Mouse (Mus musculus) macrophage (primary cell): ENCODE data around the gene Kif1c. TPM values are rescaled to one million over a fixed set of nuclear protein-coding genes. Genes with fewer than 3 reads are reported as not detected.

Experiments used
- H3K27ac ChIP-seq: fragments of 350-480 bp; formaldehyde crosslinking; 2 replicates; pipeline ENCODE4 v1.9.0; 2021
- H3K36me3 ChIP-seq: fragments of 350-480 bp; formaldehyde crosslinking; 2 replicates; pipeline ENCODE4 v1.9.0; 2021; ENCODE audit errors: inconsistent target
- H3K4me3 ChIP-seq: fragments of 350-480 bp; formaldehyde crosslinking; 2 replicates; pipeline ENCODE4 v1.9.0; 2021; ENCODE audit errors: inconsistent target
- H3K79me2 ChIP-seq: fragments of 350-480 bp; formaldehyde crosslinking; 2 replicates; pipeline ENCODE4 v1.9.0; 2021; ENCODE audit errors: inconsistent target
- WGBS: methylation state at CpG from one replicate; pipeline ENCODE4 v1.1.7; 2026; ENCODE audit warnings: inconsistent platforms; ENCODE audit not compliant: missing documents; 5-methylcytosine and 5-hydroxymethylcytosine counted together
- polyA plus RNA-seq: library from polyadenylated mRNA; stranded (reverse); fragments of 250-400 nt; gene quantifications from 3 replicates; pipeline ENCODE4 v1.2.4, GENCODE M21; 2018; ENCODE audit warnings: inconsistent platforms

Gene Kif1c
- polyA plus RNA-seq, 1 experiment from 2014 or later: 60.6 TPM

- H3K36me3 ChIP-seq: peaks cover 48% of the 10 kb centered on the region
- no peaks in the 10 kb centered on the region; the same call in 1 of the 2 replicates for H3K79me2 ChIP-seq
- no peak overlapping the region for H3K4me3 ChIP-seq
- WGBS: 90% methylated on average over 2 of the region's 2 CpGs
- no peak overlapping the region for H3K27ac ChIP-seq
These were observed 26.2 kb downstream of the Kif1c start for GRCm38 (mm10) chr11:70726585-70726984.

DNA sequence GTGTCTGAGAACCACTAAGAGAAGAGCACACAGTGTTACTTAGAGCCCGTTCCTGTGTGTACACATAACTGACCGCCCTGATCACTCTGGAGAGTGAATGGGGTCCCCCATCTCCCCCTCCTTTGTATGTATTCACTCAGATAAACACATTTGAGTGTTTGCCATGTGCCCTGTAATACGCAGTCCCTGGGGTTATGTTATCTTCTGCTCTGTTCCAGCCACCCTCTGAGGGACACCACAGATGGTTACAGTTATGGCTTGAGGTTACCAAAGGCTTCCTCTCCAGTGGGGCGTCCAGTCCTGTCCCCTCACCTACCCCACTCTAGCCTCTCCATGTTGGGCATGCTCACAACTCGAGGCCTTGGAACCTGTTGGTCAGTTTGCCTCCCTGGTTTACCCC, 27.0 kb downstream of the Kif1c start:
- Histone ChIP-seq H3K27ac (no peak overlapping the region), H3K4me3 (no peak overlapping the region), H3K36me3 (peaks cover 48% of the 10 kb centered on the region), H3K79me2 (no peaks in the 10 kb centered on the region)
- WGBS: 86% methylated on average over 5 of the region's 5 CpGs

DNA sequence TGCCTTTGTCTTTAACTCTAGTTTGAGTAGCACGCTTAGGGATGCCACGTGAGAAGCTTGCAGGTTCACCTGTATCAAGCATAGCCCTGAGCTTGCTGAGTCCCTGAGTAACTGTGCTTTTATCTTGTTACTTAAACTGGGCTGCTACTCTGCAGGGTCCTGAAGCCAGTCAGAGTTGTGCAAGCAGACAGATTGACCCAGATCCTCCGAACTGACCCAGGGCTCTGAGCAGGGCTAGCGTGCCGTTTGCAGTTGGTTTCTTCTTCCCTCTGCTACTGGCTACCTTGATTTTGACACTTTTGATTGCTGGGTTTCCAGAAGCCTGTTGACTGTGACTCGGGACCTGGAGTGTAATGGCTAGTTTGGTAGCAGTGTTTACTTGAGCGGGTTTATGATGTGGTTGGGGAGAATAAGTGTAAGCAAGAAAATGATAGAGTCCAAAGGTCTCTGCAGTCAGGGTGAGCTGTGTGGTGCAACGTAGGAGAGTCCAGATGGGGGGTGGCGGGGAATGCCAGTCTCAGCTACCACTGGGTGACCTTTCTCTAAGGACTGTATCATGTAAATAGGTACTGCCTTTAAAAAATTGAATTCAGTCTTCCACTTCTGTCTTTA, 30.2 kb downstream of the Kif1c start:
- Histone ChIP-seq H3K36me3 (peaks cover 26% of the 10 kb centered on the region), H3K4me3 (no peak overlapping the region), H3K79me2 (no peaks in the 10 kb centered on the region), H3K27ac (no peak overlapping the region)
- 79% methylated on average over 9 of the region's 9 CpGs for WGBS

DNA sequence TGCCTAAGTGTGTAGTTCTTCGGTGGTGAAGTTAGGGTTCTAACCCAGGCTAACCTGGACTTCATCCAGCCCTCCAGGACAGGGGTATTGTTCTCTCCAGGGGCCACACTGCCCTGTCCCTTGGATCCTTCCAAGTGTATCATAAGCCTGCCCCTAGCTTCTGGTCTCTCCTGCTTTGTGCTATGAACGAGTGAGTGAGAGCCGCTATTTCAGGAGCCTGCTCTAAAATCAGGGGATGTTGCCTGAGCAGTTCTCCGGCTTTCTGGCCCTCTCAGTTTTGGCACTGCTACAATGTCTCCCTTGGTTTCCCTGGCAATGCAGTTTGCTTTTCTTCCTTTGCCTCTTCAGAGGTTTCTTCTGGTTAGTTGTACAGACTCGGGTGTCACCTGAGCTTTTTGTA, 30.8 kb downstream of the Kif1c start:
- WGBS: 91% methylated on average over 5 of the region's 5 CpGs
- no peak overlapping the region for H3K4me3 ChIP-seq
- H3K27ac ChIP-seq: no peak overlapping the region
- no peaks in the 10 kb centered on the region for H3K79me2 ChIP-seq
- peaks cover 20% of the 10 kb centered on the region; the same call in 1 of the 2 replicates for H3K36me3 ChIP-seq

DNA sequence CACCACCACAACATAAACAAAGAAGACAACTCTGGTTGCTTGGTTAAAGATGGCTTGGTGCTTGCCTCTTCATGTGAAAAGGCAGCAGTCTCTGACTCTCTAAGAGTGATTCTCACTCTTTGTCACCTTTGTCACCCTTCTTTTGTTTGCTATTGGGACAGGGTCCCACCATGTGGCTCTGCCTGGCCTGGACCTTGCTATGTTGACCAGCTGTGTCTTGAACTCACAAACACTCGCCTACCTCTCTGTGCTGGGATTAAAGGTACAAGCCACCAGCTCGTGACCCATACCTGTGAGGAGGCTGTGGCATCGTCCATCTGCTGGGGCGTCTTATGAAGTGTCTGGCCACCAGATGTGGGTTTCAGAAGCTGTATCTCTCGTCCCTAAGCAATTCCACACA, 32.9 kb downstream of the Kif1c start:
- H3K79me2 ChIP-seq: no peaks in the 10 kb centered on the region
- WGBS: 93% methylated on average over 5 of the region's 5 CpGs
- no peaks in the 10 kb centered on the region for H3K36me3 ChIP-seq
- no peak overlapping the region for H3K27ac ChIP-seq
- H3K4me3 ChIP-seq: no peak overlapping the region

GRCm38 (mm10) chr11:70737749-70738148, 37.4 kb downstream of the Kif1c start:
- Histone ChIP-seq H3K36me3 (no peaks in the 10 kb centered on the region), H3K27ac (no peak overlapping the region), H3K4me3 (no peak overlapping the region), H3K79me2 (no peaks in the 10 kb centered on the region)
- WGBS: 16% methylated on average over 5 of the region's 5 CpGs

- Histone ChIP-seq H3K27ac (no peak overlapping the region), H3K36me3 (no peaks in the 10 kb centered on the region), H3K4me3 (no peak overlapping the region), H3K79me2 (no peaks in the 10 kb centered on the region)
- WGBS: 97% methylated on average over 3 of the region's 3 CpGs
These were observed 41.3 kb downstream of the Kif1c start for GRCm38 (mm10) chr11:70741603-70742002.

- Histone ChIP-seq H3K79me2 (no peaks in the 10 kb centered on the region), H3K27ac (no peak overlapping the region), H3K4me3 (no peak overlapping the region), H3K36me3 (no peaks in the 10 kb centered on the region)
- WGBS: 98% methylated on average over 6 of the region's 7 CpGs
These were observed 41.8 kb downstream of the Kif1c start for GRCm38 (mm10) chr11:70742117-70742516.

- Histone ChIP-seq H3K27ac (no peak overlapping the region), H3K36me3 (no peaks in the 10 kb centered on the region), H3K4me3 (no peak overlapping the region), H3K79me2 (no peaks in the 10 kb centered on the region)
- WGBS: 82% methylated on average over 12 of the region's 12 CpGs
These were observed 42.5 kb downstream of the Kif1c start for GRCm38 (mm10) chr11:70742581-70743459.

DNA sequence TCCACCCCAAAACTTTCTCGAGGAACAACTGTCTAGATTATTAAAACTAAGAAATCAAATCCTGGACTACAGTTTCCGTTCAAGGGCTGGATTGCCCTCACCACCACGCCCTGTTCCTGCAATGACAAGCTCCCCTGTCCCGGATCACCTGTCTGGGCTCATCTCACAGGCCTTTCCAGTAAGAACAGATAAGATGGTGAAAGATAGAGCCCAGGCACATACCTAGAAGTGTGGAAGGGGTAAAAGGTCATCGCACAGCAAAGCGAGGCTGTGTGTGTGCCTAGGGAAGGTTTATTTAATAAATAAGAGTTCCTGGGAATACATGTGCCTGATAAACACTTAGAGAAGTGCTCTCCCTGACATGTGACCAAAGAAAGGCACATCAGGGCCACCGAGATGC, 45.3 kb downstream of the Kif1c start:
- no peak overlapping the region for H3K27ac ChIP-seq
- H3K36me3 ChIP-seq: no peaks in the 10 kb centered on the region
- no peaks in the 10 kb centered on the region for H3K79me2 ChIP-seq
- 93% methylated on average over 5 of the region's 7 CpGs for WGBS
- no peak overlapping the region for H3K4me3 ChIP-seq

- Histone ChIP-seq H3K27ac (no peak overlapping the region), H3K79me2 (no peaks in the 10 kb centered on the region), H3K36me3 (no peaks in the 10 kb centered on the region), H3K4me3 (no peak overlapping the region)
- WGBS: 93% methylated on average over 4 of the region's 4 CpGs
These were observed 47.7 kb downstream of the Kif1c start for GRCm38 (mm10) chr11:70747876-70748545.

DNA sequence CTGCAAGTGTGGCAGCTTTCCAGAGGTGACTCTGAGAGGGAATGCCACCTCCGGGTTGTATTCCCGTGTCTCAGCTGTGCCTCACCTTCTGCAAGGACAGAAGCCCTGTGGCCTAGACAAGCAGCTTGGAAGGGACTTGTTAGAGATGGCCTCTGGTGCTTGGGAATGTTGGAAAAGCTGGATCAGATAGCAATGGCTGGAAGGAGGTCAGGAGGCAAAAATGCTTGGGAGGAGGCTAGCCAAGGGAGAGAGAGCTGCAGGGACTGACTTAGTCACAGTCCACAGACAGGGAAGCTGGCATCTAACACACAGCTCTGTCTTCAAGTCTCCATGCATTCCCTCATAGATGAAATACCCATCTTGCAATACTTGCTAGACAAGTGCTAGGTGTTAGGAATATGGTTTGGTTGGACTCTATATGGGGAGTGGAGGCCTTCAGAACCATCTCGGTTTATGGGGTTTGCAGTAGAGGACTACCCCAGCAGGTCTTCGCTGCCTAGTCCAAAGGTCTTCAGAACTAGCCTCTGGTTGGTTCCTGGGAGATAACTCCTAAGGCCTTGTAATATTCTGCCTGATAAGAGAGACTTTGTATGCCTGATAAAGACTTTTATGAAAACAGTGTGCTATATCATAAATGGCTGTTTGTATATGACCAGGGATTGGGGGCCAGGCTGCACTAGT, 52.1 kb downstream of the Kif1c start:
- 93% methylated on average over 4 of the region's 4 CpGs for WGBS
- Histone ChIP-seq H3K4me3 (no peak overlapping the region), H3K36me3 (no peaks in the 10 kb centered on the region), H3K79me2 (no peaks in the 10 kb centered on the region), H3K27ac (no peak overlapping the region)

- Histone ChIP-seq H3K79me2 (no peaks in the 10 kb centered on the region), H3K4me3 (no peak overlapping the region), H3K36me3 (no peaks in the 10 kb centered on the region), H3K27ac (no peak overlapping the region)
- 91% methylated on average over 10 of the region's 10 CpGs for WGBS
These were observed 52.8 kb downstream of the Kif1c start for GRCm38 (mm10) chr11:70753146-70753545.

DNA sequence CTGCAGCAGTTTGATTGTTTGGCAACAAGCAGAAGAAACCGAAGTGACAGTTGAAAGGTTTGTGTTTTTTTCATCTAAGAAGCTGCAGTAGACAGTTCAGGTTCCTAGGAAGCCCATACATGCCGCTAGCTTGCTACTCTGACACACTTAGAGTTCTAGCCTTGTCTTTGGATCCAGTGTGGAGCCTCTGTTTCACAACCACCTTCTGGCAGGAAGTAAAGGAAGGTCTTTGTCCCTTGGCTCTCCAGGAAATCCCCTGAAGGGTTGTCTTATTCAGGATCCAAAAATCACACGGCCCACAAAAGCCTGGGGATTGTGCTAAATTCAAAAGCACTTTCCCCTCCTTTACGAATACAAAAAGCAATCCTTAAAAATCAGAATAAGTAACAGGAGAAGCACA, 54.1 kb downstream of the Kif1c start:
- no peak overlapping the region for H3K4me3 ChIP-seq
- H3K79me2 ChIP-seq: no peaks in the 10 kb centered on the region
- no peaks in the 10 kb centered on the region for H3K36me3 ChIP-seq
- 76% methylated on average over 4 of the region's 4 CpGs for WGBS
- H3K27ac ChIP-seq: no peak overlapping the region
